Mouse (Mus musculus) small intestine, adult 2 months (tissue): ENCODE data around the gene Eef1akmt3.

Experiments
- CTCF ChIP-seq: fragments of 200-500 bp; IDR thresholded peaks from 2 replicates; pipeline ENCODE4 v1.5.1; 2012; ENCODE audit warnings: low read depth, mild to moderate bottlenecking, control low read depth, inconsistent platforms, low read length, moderate library complexity, mixed read lengths; ENCODE audit not compliant: insufficient replicate concordance, insufficient read length; ENCODE audit errors: extremely low read depth
- POLR2A ChIP-seq: fragments of 200-500 bp; IDR thresholded peaks from 2 replicates; pipeline ENCODE4 v1.6.1; 2012; ENCODE audit warnings: low read depth, mild to moderate bottlenecking, control low read depth, inconsistent platforms, low read length, moderate library complexity

DNA sequence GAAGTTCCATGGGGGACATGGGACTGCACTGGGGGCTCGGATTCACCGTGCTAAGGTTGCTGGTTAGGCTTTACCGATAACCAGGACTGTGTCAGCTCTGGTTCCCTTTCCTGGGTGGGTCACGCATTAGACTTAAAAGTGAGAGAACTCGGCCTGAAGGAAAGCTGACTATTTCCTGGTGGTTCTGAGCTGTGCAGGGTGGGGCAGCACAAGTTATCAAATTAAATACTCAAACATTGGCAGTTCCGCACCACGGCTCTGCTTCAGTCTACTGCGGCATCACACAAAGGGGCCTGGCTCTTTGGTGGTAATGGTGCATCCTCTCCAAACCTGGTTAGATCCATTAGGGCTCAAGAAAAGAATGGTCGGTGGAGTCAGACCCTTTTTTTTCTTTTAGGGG lies 40.0 kb downstream of the Eef1akmt3 start:
- TF ChIP-seq POLR2A (no peak), CTCF (no peak)
